In the genomic region with DNA sequence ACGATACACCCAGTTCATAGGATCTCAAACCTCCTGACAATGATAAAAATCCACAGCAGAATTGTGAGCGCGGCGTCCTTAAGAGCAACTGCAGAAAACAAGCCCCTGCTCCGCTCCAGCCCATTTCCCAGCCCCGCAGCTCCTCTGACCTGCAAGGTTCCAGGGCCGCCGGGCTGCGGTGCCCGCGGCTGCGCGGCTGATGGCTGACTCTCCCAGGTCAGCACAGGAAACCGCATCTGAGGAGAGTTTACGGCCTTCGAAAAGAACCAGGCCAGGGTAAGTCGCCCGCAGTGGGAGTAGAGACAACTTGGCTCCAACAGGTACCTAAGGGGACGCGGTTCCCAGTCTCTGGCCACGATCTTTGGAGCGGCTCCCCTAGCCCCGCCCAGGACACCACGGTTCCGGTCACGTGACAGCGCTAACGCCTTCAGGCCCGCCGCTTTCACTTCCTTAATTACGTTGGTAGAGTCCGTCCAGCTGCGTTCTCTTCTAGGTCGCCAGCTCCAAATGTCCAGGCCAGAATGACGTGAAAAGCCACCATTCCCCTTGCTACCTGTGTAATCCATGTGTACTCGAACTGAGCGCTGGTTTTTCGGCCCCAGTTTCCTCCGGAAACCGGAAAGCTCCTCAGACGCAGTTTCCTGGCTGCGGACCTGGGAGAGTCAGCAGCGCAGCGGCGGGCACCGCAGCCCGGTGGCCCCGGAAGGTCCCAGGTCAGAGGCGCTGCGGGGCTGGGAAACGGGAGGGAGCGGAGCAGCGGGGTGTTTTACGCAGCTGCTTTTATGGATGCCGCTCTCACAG, we compare ENCODE assay signal across 8 mouse cellular contexts. TPM values are rescaled to one million over a fixed set of nuclear protein-coding genes. Genes with fewer than 3 reads are reported as not detected.
DNase-seq lines count a peak whose midpoint lies in the region; ATAC-seq and TF ChIP-seq lines count a peak whose summit lies in the region.
"Not testable (repeated sequence)": the region's sequence is repeated elsewhere in the genome, so short reads cannot be mapped to it uniquely, and the experiment has no call there.

Gene Zfp942, minus strand, starts transcription at position 358 of the 801 bp plus-strand sequence.
Gene Zfp943, plus strand, starts transcription at position 446 of the 801 bp plus-strand sequence.

- TF ChIP-seq CTCF in bone marrow, adult 2 months (IDR thresholded peaks at IDR 0.05; ENCODE audit: control insufficient read depth, insufficient read depth, low read length); spleen, adult 2 months (IDR thresholded peaks at IDR 0.05; ENCODE audit: extremely low read depth, insufficient read depth, insufficient read length, insufficient replicate concordance): not testable (repeated sequence)

- H3K4me2 ChIP-seq in embryonic facial prominence, embryonic 15.5 days (replicated peaks) = peak within 1 kb of the TSS; percentile 49
- H3K4me2 ChIP-seq in limb, embryonic 14.5 days (replicated peaks; ENCODE audit: low read depth, low read length, severe bottlenecking) = peak within 1 kb of the TSS; percentile 56
- peak within 1 kb of the TSS; percentile 68 for H3K4me2 ChIP-seq in midbrain, embryonic 16.5 days (ENCODE audit: low read length)

- DNase-seq in 3T3-L1 (ENCODE audit: low read depth, low spot score) = peak; percentile 77
- DNase-seq in heart, adult 9 months (ENCODE audit: low spot score in 2 of 2) = peak; percentile 80 to 84
- peak; percentile 82 for DNase-seq in kidney, adult 9 months
- DNase-seq in limb, embryonic 14.5 days (ENCODE audit: low spot score) = peak; percentile 30
- DNase-seq in spleen, adult 2 months (ENCODE audit: low read depth in 1 of 2, low spot score in 2 of 2) = peak; percentile 52 to 63

- peak within 1 kb of the TSS; percentile 94 for H3K27ac ChIP-seq in bone marrow, adult 2 months (ENCODE audit: control insufficient read depth, insufficient read depth, low read depth, low read length, poor library complexity)
- peak within 1 kb of the TSS; percentile 85 for H3K27ac ChIP-seq in embryonic facial prominence, embryonic 15.5 days (replicated peaks)
- peak within 1 kb of the TSS; percentile 83 for H3K27ac ChIP-seq in limb, embryonic 14.5 days (replicated peaks; ENCODE audit: low read depth, low read length)
- peak within 1 kb of the TSS; percentile 82 for H3K27ac ChIP-seq in midbrain, embryonic 16.5 days (ENCODE audit: low read length)
- peak within 1 kb of the TSS; percentile 95 for H3K27ac ChIP-seq in spleen, adult 2 months (ENCODE audit: insufficient read depth, low read length)

- H3K27me3 ChIP-seq in embryonic facial prominence, embryonic 15.5 days; limb, embryonic 14.5 days (ENCODE audit: control insufficient read depth, insufficient read depth, low read length); midbrain, embryonic 16.5 days (ENCODE audit: control insufficient read depth, insufficient read depth, low read depth, low read length); spleen, adult 2 months (ENCODE audit: control insufficient read depth, insufficient read depth, low read length): not testable (repeated sequence)

- H3K36me3 ChIP-seq in embryonic facial prominence, embryonic 15.5 days; limb, embryonic 14.5 days (ENCODE audit: control insufficient read depth, insufficient read depth, low read length); midbrain, embryonic 16.5 days (ENCODE audit: control insufficient read depth, insufficient read depth, low read length); spleen, adult 2 months (ENCODE audit: control insufficient read depth, insufficient read depth, low read length): not testable (repeated sequence)

- not testable (repeated sequence) for H3K9me3 ChIP-seq in embryonic facial prominence, embryonic 15.5 days (replicated peaks); limb, embryonic 14.5 days (ENCODE audit: control insufficient read depth, low read length); midbrain, embryonic 16.5 days (replicated peaks; ENCODE audit: control insufficient read depth, low read length, poor library complexity, severe bottlenecking)

- peak; percentile 23; the same call in 1 of the 2 replicates for TF ChIP-seq POLR2A in bone marrow, adult 2 months (IDR thresholded peaks at IDR 0.05; ENCODE audit: borderline replicate concordance, control insufficient read depth, low read depth, low read length)
- not testable (repeated sequence) for TF ChIP-seq POLR2A in limb, embryonic 14.5 days (IDR thresholded peaks at IDR 0.05; ENCODE audit: borderline replicate concordance, extremely low read depth, insufficient read depth, insufficient read length); spleen, adult 2 months (IDR thresholded peaks at IDR 0.05; ENCODE audit: low read depth, low read length)

- H3K4me3 ChIP-seq in bone marrow, adult 2 months (replicated peaks; ENCODE audit: control insufficient read depth, low read depth, low read length) = peak within 1 kb of the TSS; percentile 76
- peak within 1 kb of the TSS; percentile 75 for H3K4me3 ChIP-seq in embryonic facial prominence, embryonic 15.5 days (replicated peaks)
- H3K4me3 ChIP-seq in limb, embryonic 14.5 days (replicated peaks; ENCODE audit: low read length) = peak within 1 kb of the TSS; percentile 66
- peak within 1 kb of the TSS; percentile 70 for H3K4me3 ChIP-seq in midbrain, embryonic 16.5 days (ENCODE audit: low read depth, low read length)
- H3K4me3 ChIP-seq in spleen, adult 2 months (ENCODE audit: extremely low read depth, insufficient read depth, insufficient read length) = peak within 1 kb of the TSS; percentile 87

- not testable (repeated sequence) for H3K4me1 ChIP-seq in bone marrow, adult 2 months (ENCODE audit: control insufficient read depth, insufficient read depth, low read length); embryonic facial prominence, embryonic 15.5 days; limb, embryonic 14.5 days (ENCODE audit: control insufficient read depth, insufficient read depth, low read length); spleen, adult 2 months (ENCODE audit: control insufficient read depth, insufficient read depth, insufficient read length)
- H3K4me1 ChIP-seq in midbrain, embryonic 16.5 days (ENCODE audit: control insufficient read depth, insufficient read depth, low read length) = peaks cover 21% of the 10 kb centered on the region

- peak within 1 kb of the TSS; percentile 69 for H3K9ac ChIP-seq in embryonic facial prominence, embryonic 15.5 days
- peak within 1 kb of the TSS; percentile 87 for H3K9ac ChIP-seq in limb, embryonic 14.5 days (ENCODE audit: low read depth, low read length, severe bottlenecking)
- H3K9ac ChIP-seq in midbrain, embryonic 16.5 days (ENCODE audit: low read depth, low read length) = peak within 1 kb of the TSS; percentile 78

- ATAC-seq in embryonic facial prominence, embryonic 15.5 days (ENCODE audit: insufficient number of reproducible peaks, low FRiP score, low TSS enrichment, low read depth) = peak; percentile 94
- peak; percentile 98 for ATAC-seq in limb, embryonic 14.5 days (ENCODE audit: low FRiP score, low read depth)
- ATAC-seq in midbrain, embryonic 16.5 days = peak; percentile 96

- WGBS in bone marrow, adult 2 months = under 1% methylated on average over 44 of the region's 55 CpGs
- under 1% methylated on average over 44 of the region's 55 CpGs for WGBS in embryonic facial prominence, embryonic 15.5 days
- WGBS in limb, embryonic 14.5 days = under 1% methylated on average over 39 of the region's 55 CpGs
- under 1% methylated on average over 41 of the region's 55 CpGs for WGBS in midbrain, embryonic 16.5 days
- under 1% methylated on average over 45 of the region's 55 CpGs for WGBS in spleen, adult 2 months

RNA-seq across cellular contexts. Expression of gene Zfp942, which starts in this region (rescaled TPM):
- 3.6 and 7.9 TPM in 2 replicates for polyA plus RNA-seq in bone marrow, adult 2 months (2011; ENCODE audit: insufficient read depth, insufficient read length, low replicate concordance, missing spikeins)
- 18.4 and 20.1 TPM in 2 replicates for polyA plus RNA-seq in embryonic facial prominence, embryonic 15.5 days (2015; fragmentation: Nextera tagmentation; extraction: Ambion mirVana)
- 8.0 and 11.5 TPM in 2 replicates for polyA plus RNA-seq in limb, embryonic 14.5 days (2012; rRNA removed)
- 20.9 and 21.6 TPM in 2 replicates for polyA plus RNA-seq in limb, embryonic 14.5 days (2014; fragmentation: Nextera tagmentation; extraction: Ambion mirVana)
- polyA plus RNA-seq in midbrain, embryonic 16.5 days (2015; fragmentation: Nextera tagmentation; extraction: Ambion mirVana) = 21.4 and 22.9 TPM in 2 replicates
- 1.1 and 1.3 TPM in 2 replicates for polyA plus RNA-seq in spleen, adult 2 months (2012; rRNA removed)

RNA-seq across cellular contexts. Expression of gene Zfp943, which starts in this region (rescaled TPM):
- polyA plus RNA-seq in bone marrow, adult 2 months (2011; ENCODE audit: insufficient read depth, insufficient read length, low replicate concordance, missing spikeins) = 4.4 and 5.2 TPM in 2 replicates
- 17.3 and 17.8 TPM in 2 replicates for polyA plus RNA-seq in embryonic facial prominence, embryonic 15.5 days (2015; fragmentation: Nextera tagmentation; extraction: Ambion mirVana)
- polyA plus RNA-seq in limb, embryonic 14.5 days (2012; rRNA removed) = 11.7 and 14.9 TPM in 2 replicates
- 20.4 and 22.2 TPM in 2 replicates for polyA plus RNA-seq in limb, embryonic 14.5 days (2014; fragmentation: Nextera tagmentation; extraction: Ambion mirVana)
- polyA plus RNA-seq in midbrain, embryonic 16.5 days (2015; fragmentation: Nextera tagmentation; extraction: Ambion mirVana) = 19.5 and 20.0 TPM in 2 replicates
- polyA plus RNA-seq in spleen, adult 2 months (2012; rRNA removed) = 4.0 and 5.9 TPM in 2 replicates

Comparison
In these comparisons a context has a peak if more than half of its experiments do, and no peak if none do; other contexts are left out.
1. Peak in every context shown above with its lines: DNase-seq, ATAC-seq, H3K4me3 ChIP-seq and H3K27ac ChIP-seq.
2. DNase-seq: peak in every context shown above with its lines; median percentile 82 in heart, adult 9 months; 82 in kidney, adult 9 months; 77 in 3T3-L1; 58 in spleen, adult 2 months; 30 in limb, embryonic 14.5 days.